Mouse (Mus musculus) leukemia stem cell, adult 10-12 weeks (primary cell): ENCODE data around the gene Nmd3. TPM values are rescaled to one million over a fixed set of nuclear protein-coding genes. Genes with fewer than 3 reads are reported as not detected.

ENCODE experiments used
- polyA plus RNA-seq: library from polyadenylated mRNA; stranded (reverse); fragments of >175 nt; gene quantifications from 2 replicates; pipeline ENCODE4 v1.2.3, GENCODE M21; 2012; ENCODE audit warnings: low replicate concordance

Gene Nmd3
- polyA plus RNA-seq, result 18.1 and 70.6 TPM in 2 replicates

DNA sequence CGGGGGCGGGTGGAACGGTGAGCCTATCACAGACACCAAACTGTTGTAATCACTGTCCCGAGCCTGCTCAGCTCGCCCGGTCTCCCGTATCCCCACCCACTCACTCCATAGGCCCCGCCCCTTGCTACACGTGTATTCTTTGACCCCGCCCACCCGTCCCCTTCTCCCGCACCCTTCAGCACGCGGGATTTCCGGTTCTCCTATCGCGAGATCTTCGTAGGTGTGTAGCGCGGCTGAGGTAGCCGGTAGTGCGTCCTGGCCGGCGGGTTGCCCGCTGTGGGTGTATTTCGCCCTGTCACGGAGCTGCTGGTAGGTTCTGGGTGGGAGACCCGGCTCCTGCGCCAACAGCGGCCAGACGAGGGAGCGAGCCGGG lies at the start of gene Nmd3:
TSS of gene Nmd3 (plus strand) at position 172 of the 373 bp plus-strand sequence.

Other genes starting within 250 kb of the Nmd3 start
- not detected in 2 replicates for gene B3galnt1, start 123.0 kb upstream of the Nmd3 start, polyA plus RNA-seq
- gene Sptssb, start 138.0 kb downstream of the Nmd3 start, polyA plus RNA-seq, result not detected in 2 replicates